Mouse (Mus musculus): ENCODE measurements at regions not wholly inside any gene's neighbourhood (a gene's known extent, or its start where the extent isn't known, plus 50 kb on each side); places are given as distances from the start of the nearest gene placed in this dataset.

GRCm38 (mm10) chr10:17260154-17260553 lies 462.9 kb upstream of the Cited2 start:
- in situ Hi-C loops (cut with MboI, MseI), result no loop called here

GRCm38 (mm10) chr10:17260615-17261014 lies 462.4 kb upstream of the Cited2 start:
- in situ Hi-C loops (cut with MboI, MseI), result no loop called here

- in situ Hi-C loops (cut with MboI, MseI), result no loop called here
Measured at GRCm38 (mm10) chr10:17261192-17261824, 461.7 kb upstream of the Cited2 start.

GRCm38 (mm10) chr10:17261825-17262205 lies 461.2 kb upstream of the Cited2 start:
- in situ Hi-C loops (cut with MboI, MseI), result no loop called here

- in situ Hi-C loops (cut with MboI, MseI), result loop anchor here in 1 of 2 experiments (10.0 kb wide), 1 partner anchor 288 kb away; no protein-coding TSS in a partner anchor
Measured at GRCm38 (mm10) chr10:17272646-17273045, 450.4 kb upstream of the Cited2 start.

- in situ Hi-C loops (cut with MboI, MseI), result loop anchor here in 1 of 2 experiments (10.0 kb wide), 1 partner anchor 289 kb away; no protein-coding TSS in a partner anchor
Measured at GRCm38 (mm10) chr10:17273855-17274254, 449.2 kb upstream of the Cited2 start.

- in situ Hi-C loops (cut with MboI, MseI), result loop anchor here in 1 of 2 experiments (10.0 kb wide), 1 partner anchor 290 kb away; no protein-coding TSS in a partner anchor
Measured at GRCm38 (mm10) chr10:17275214-17275613, 447.8 kb upstream of the Cited2 start.

- in situ Hi-C loops (cut with MboI, MseI), result loop anchor here in 1 of 2 experiments (10.0 kb wide), 1 partner anchor 293 kb away; no protein-coding TSS in a partner anchor
Measured at GRCm38 (mm10) chr10:17277911-17278310, 445.1 kb upstream of the Cited2 start.

- in situ Hi-C loops (cut with MboI, MseI), result no loop called here
Measured at GRCm38 (mm10) chr10:17284858-17285257, 438.2 kb upstream of the Cited2 start.

GRCm38 (mm10) chr10:17287141-17287540 lies 435.9 kb upstream of the Cited2 start:
- in situ Hi-C loops (cut with MboI, MseI), result no loop called here

GRCm38 (mm10) chr10:17288231-17288630 lies 434.8 kb upstream of the Cited2 start:
- in situ Hi-C loops (cut with MboI, MseI), result no loop called here

- in situ Hi-C loops (cut with MboI, MseI), result no loop called here
Measured at GRCm38 (mm10) chr10:17292331-17292730, 430.7 kb upstream of the Cited2 start.

- in situ Hi-C loops (cut with MboI, MseI), result no loop called here
Measured at GRCm38 (mm10) chr10:17294440-17294839, 428.6 kb upstream of the Cited2 start.

GRCm38 (mm10) chr10:17295157-17295556 lies 427.9 kb upstream of the Cited2 start:
- in situ Hi-C loops (cut with MboI, MseI), result no loop called here

- in situ Hi-C loops (cut with MboI, MseI), result no loop called here
Measured at GRCm38 (mm10) chr10:17299600-17299999, 423.4 kb upstream of the Cited2 start.

GRCm38 (mm10) chr10:17326724-17327123 lies 396.3 kb upstream of the Cited2 start:
- in situ Hi-C loops (cut with MboI, MseI), result no loop called here

- in situ Hi-C loops (cut with MboI, MseI), result no loop called here
Measured at GRCm38 (mm10) chr10:17330904-17331606, 392.0 kb upstream of the Cited2 start.

GRCm38 (mm10) chr10:17331607-17332008 lies 391.4 kb upstream of the Cited2 start:
- in situ Hi-C loops (cut with MboI, MseI), result no loop called here

GRCm38 (mm10) chr10:17332025-17332767 lies 390.8 kb upstream of the Cited2 start:
- in situ Hi-C loops (cut with MboI, MseI), result no loop called here

GRCm38 (mm10) chr10:17332986-17333385 lies 390.0 kb upstream of the Cited2 start:
- in situ Hi-C loops (cut with MboI, MseI), result no loop called here

GRCm38 (mm10) chr10:17333676-17334075 lies 389.3 kb upstream of the Cited2 start:
- in situ Hi-C loops (cut with MboI, MseI), result no loop called here

- in situ Hi-C loops (cut with MboI, MseI), result no loop called here
Measured at GRCm38 (mm10) chr10:17337217-17337616, 385.8 kb upstream of the Cited2 start.

Measured in T-helper 17 cell (primary cell).